Mouse (Mus musculus) heart, adult 2 months (tissue): ENCODE measurements around the gene Kcnn3.

Source experiments
- CTCF ChIP-seq: fragments of 200-600 bp; IDR thresholded peaks from 2 replicates; pipeline ENCODE4 v1.8.1; 2022; ENCODE audit warnings: antibody characterized with exemption, mild to moderate bottlenecking, moderate library complexity
- POLR2A ChIP-seq: fragments of 200-500 bp; IDR thresholded peaks from 2 replicates; pipeline ENCODE4 v1.6.1; 2011; ENCODE audit warnings: mild to moderate bottlenecking, low read depth, low read length, control low read depth; ENCODE audit not compliant: insufficient read depth

- TF ChIP-seq CTCF (no peak), POLR2A (no peak)
Observed at GRCm38 (mm10) chr3:89696152-89696821, 176.3 kb downstream of the Kcnn3 start.
